Mouse (Mus musculus): Measurements from ENCODE around the gene Commd3.

Gene Commd3

GRCm38 (mm10) chr2:18718521-18718920 is 46.3 kb downstream of the Commd3 start:
- in situ Hi-C loops (cut with MboI, MseI): no loop called here

- in situ Hi-C loops (cut with MboI, MseI): no loop called here
Observed at GRCm38 (mm10) chr2:18722208-18722830, 50.1 kb downstream of the Commd3 start.

DNA sequence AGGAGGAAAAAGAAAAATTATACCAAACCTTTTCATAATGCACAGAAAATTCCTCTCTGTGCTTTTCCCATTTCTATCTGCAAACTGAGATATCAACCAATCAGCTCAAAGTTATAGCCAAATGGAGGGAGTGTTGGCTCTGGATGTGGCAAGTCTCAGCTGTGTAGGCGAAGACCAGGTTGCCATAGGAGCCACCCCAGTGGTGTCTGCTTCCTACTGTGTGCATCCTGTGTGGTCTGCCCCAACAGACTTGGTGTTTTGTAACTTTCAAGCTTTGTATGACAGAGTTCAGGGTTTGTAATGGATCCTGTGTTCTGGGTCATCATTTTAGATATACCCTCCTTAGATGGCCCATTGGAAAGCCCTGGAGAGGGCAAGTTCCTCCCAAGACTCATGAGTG is 52.3 kb downstream of the Commd3 start:
- in situ Hi-C loops (cut with MboI, MseI): no loop called here
